Mouse (Mus musculus) hindbrain, embryonic 15.5 days (tissue): Measurements from ENCODE around the gene Rgs4. TPM values are rescaled to one million over a fixed set of nuclear protein-coding genes. Genes with fewer than 3 reads are reported as not detected.

Experiments used
- ATAC-seq: fragments of 200-750 bp; cut with Nextera tagmentation; 2 replicates; pipeline ENCODE4 v1.8.0; 2017; ENCODE audit warnings: low read depth, moderate number of reproducible peaks, moderate TSS enrichment; ENCODE audit not compliant: low FRiP score
- H3K27ac ChIP-seq: fragments of 300-500 bp; sonication (generic); replicated peaks from 2 replicates; pipeline ENCODE4 v1.5.1; 2015; ENCODE audit warnings: mild to moderate bottlenecking, inconsistent platforms
- H3K27me3 ChIP-seq: fragments of 300-500 bp; sonication (generic); 2 replicates; pipeline ENCODE4 v1.6.1; 2015; ENCODE audit warnings: control low read depth, inconsistent platforms
- H3K36me3 ChIP-seq: fragments of 300-500 bp; sonication (generic); 2 replicates; pipeline ENCODE4 v1.6.1; 2015; ENCODE audit warnings: control low read depth, inconsistent platforms
- H3K4me1 ChIP-seq: fragments of 300-500 bp; sonication (generic); replicated peaks from 2 replicates; pipeline ENCODE4 v1.6.1; 2015; ENCODE audit warnings: control low read depth, inconsistent platforms
- H3K4me2 ChIP-seq: fragments of 300-500 bp; sonication (generic); 2 replicates; pipeline ENCODE4 v1.6.1; 2015; ENCODE audit warnings: moderate library complexity, mild to moderate bottlenecking, inconsistent platforms
- H3K4me3 ChIP-seq: fragments of 300-500 bp; sonication (generic); 2 replicates; pipeline ENCODE4 v1.5.1; 2015; ENCODE audit warnings: mild to moderate bottlenecking, inconsistent platforms
- H3K9ac ChIP-seq: fragments of 300-500 bp; sonication (generic); 2 replicates; pipeline ENCODE4 v1.6.1; 2015; ENCODE audit warnings: inconsistent platforms
- H3K9me3 ChIP-seq: fragments of 300-500 bp; sonication (generic); 2 replicates; pipeline ENCODE4 v1.6.1; 2016; ENCODE audit warnings: control low read depth, inconsistent platforms
- WGBS: fragments of 180-500 bp; shearing (Covaris S2); methylation state at CpG from one replicate; pipeline ENCODE4 v1.1.7; 2015; 5-methylcytosine and 5-hydroxymethylcytosine counted together
- polyA plus RNA-seq: library from polyadenylated mRNA; unstranded; fragments of >200 nt; fragmentation: Nextera tagmentation; extraction: Ambion mirVana; gene quantifications from 2 replicates; pipeline ENCODE4 v1.2.1, GENCODE M21; 2015

The Rgs4 gene
- polyA plus RNA-seq, 1 experiment from 2014 or later = 90.8 TPM

DNA sequence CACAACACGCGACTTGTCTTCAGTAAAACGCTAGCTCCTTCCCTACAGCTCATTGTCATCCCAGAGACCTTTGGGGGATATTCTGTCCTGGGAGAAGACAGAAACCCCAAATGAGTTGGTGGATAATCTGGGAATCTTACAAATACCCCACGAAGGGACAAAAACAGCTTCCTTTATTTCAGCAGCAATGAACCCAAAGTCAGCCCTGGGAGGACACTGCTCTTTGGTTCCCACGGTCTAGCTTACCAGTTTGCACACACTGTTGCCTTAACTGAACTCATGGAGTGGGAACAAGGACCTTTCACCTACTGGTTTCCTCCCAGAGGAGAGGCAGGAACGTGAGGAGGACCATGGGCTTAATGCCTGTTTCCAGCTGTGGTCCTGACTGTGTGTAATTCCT is 10.2 kb downstream of the Rgs4 start:
- 87% methylated on average over 6 of the region's 6 CpGs for WGBS
- Histone ChIP-seq H3K4me3 (no peak overlapping the region), H3K27me3 (no peaks in the 10 kb centered on the region), H3K9ac (no peak overlapping the region), H3K27ac (no peak overlapping the region), H3K9me3 (no peaks in the 10 kb centered on the region), H3K4me2 (no peak overlapping the region), H3K36me3 (no peaks in the 10 kb centered on the region), H3K4me1 (no peaks in the 10 kb centered on the region)
- no peak for ATAC-seq

DNA sequence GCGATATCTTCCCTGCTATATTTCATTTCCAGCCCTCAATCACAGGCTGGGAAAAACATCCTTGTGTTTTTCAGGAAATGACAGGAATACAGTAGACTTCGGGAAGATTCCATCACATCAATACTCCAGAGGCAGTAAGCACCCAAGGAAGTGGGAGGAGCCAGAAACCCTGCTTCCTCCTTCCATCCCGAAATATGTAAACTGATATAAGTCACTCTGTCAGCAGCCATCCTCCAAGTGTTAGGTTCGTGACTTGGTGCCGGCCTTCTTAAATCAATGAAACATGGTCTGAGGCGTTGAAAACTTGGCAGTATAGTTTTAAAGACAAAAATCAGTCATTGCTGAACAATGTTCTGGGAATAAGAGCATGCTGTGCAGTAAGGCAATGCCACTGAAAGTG is 11.3 kb downstream of the Rgs4 start:
- Histone ChIP-seq H3K27ac (no peak overlapping the region), H3K4me1 (no peaks in the 10 kb centered on the region), H3K9me3 (no peaks in the 10 kb centered on the region), H3K4me3 (no peak overlapping the region), H3K27me3 (no peaks in the 10 kb centered on the region), H3K36me3 (no peaks in the 10 kb centered on the region), H3K4me2 (no peak overlapping the region), H3K9ac (no peak overlapping the region)
- 86% methylated on average over 6 of the region's 6 CpGs for WGBS
- ATAC-seq = no peak

- H3K9ac ChIP-seq = no peak overlapping the region
- H3K4me1 ChIP-seq = no peaks in the 10 kb centered on the region
- H3K27me3 ChIP-seq = no peaks in the 10 kb centered on the region
- no peaks in the 10 kb centered on the region for H3K36me3 ChIP-seq
- no peaks in the 10 kb centered on the region for H3K9me3 ChIP-seq
- H3K27ac ChIP-seq = no peak overlapping the region
- 51% methylated on average over 7 of the region's 7 CpGs for WGBS
- no peak overlapping the region for H3K4me2 ChIP-seq
- no peak overlapping the region for H3K4me3 ChIP-seq
- ATAC-seq = no peak
Measured at GRCm38 (mm10) chr1:169730599-169731100, 16.8 kb downstream of the Rgs4 start.

- ATAC-seq = no peak
Measured at GRCm38 (mm10) chr1:169726319-169726718, 21.1 kb downstream of the Rgs4 start.

DNA sequence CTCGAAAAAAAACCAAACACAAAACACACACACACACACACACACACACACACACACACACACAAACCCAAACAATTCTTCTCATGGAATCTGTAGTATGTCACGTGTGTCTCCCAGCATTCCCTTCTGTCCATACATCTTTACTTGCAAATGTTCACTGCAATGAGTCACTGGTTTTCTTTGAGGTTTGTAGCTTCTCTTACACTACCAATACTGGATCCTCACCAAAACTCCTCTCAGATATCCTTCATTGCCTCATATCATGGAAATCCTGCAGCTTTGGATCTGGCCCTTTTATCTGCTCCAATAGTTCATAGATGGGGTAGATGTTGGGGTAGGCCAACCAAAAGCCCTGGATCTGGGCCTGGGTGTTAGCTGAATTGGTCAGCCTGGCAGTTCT is 25.6 kb downstream of the Rgs4 start:
- ATAC-seq = no peak

More at GRCm38 (mm10) chr1:169726319-169726718, 21.1 kb downstream of the Rgs4 start:
- H3K4me3 ChIP-seq = no peak overlapping the region
- no peaks in the 10 kb centered on the region for H3K9me3 ChIP-seq
- no peaks in the 10 kb centered on the region for H3K27me3 ChIP-seq
- H3K9ac ChIP-seq = no peak overlapping the region
- WGBS = 79% methylated on average over 3 of the region's 3 CpGs
- no peak overlapping the region for H3K4me2 ChIP-seq
- H3K4me1 ChIP-seq = no peaks in the 10 kb centered on the region
- no peaks in the 10 kb centered on the region for H3K36me3 ChIP-seq
- no peak overlapping the region for H3K27ac ChIP-seq

GRCm38 (mm10) chr1:169704395-169705087 is 42.9 kb downstream of the Rgs4 start:
- no peaks in the 10 kb centered on the region for H3K9me3 ChIP-seq
- no peak overlapping the region for H3K27ac ChIP-seq
- no peak overlapping the region for H3K4me2 ChIP-seq
- ATAC-seq = no peak
- 95% methylated on average over 4 of the region's 4 CpGs for WGBS
- H3K4me1 ChIP-seq = no peaks in the 10 kb centered on the region
- H3K27me3 ChIP-seq = no peaks in the 10 kb centered on the region
- no peaks in the 10 kb centered on the region for H3K36me3 ChIP-seq
- no peak overlapping the region for H3K4me3 ChIP-seq
- no peak overlapping the region for H3K9ac ChIP-seq

More for the DNA sequence above, 25.6 kb downstream of the Rgs4 start:
- WGBS = 80% methylated on average over 2 of the region's 2 CpGs
- H3K27ac ChIP-seq = no peak overlapping the region
- H3K4me2 ChIP-seq = no peak overlapping the region
- H3K4me1 ChIP-seq = no peaks in the 10 kb centered on the region
- no peaks in the 10 kb centered on the region for H3K9me3 ChIP-seq
- no peak overlapping the region for H3K9ac ChIP-seq
- no peaks in the 10 kb centered on the region for H3K36me3 ChIP-seq
- no peaks in the 10 kb centered on the region for H3K27me3 ChIP-seq
- H3K4me3 ChIP-seq = no peak overlapping the region

DNA sequence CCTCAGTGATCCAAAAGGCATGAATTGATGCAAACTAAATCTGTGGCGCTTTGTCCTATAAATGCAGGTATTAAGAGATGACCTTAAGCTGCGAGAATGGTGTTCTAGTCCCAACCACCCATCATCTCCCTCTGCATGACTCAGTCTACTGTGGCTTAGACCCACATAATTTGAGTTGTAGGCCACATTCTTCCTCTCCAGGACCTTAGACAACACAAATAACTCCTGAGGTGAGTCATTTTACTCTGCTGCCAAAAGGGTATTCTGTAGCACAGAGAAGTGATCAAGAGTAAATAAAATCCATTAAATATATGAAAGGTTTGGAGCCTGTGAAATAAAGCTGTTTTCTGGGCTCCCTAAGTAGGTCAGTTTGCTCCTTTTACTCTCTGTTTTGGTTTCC is 48.3 kb downstream of the Rgs4 start:
- Histone ChIP-seq H3K4me3 (no peak overlapping the region), H3K27me3 (no peaks in the 10 kb centered on the region), H3K27ac (no peak overlapping the region), H3K4me1 (no peaks in the 10 kb centered on the region), H3K36me3 (no peaks in the 10 kb centered on the region), H3K9ac (no peak overlapping the region), H3K4me2 (no peak overlapping the region), H3K9me3 (no peaks in the 10 kb centered on the region)
- 98% methylated on average over 2 of the region's 2 CpGs for WGBS
- ATAC-seq = no peak

- Histone ChIP-seq H3K4me1 (no peaks in the 10 kb centered on the region), H3K27me3 (no peaks in the 10 kb centered on the region), H3K9me3 (no peaks in the 10 kb centered on the region), H3K27ac (no peak overlapping the region), H3K36me3 (no peaks in the 10 kb centered on the region), H3K9ac (no peak overlapping the region), H3K4me3 (no peak overlapping the region), H3K4me2 (no peak overlapping the region)
- WGBS = 50% methylated on average over 4 of the region's 4 CpGs
- ATAC-seq = no peak
Measured at GRCm38 (mm10) chr1:169697236-169697635, 50.2 kb downstream of the Rgs4 start.

GRCm38 (mm10) chr1:169695356-169695755 is 52.1 kb downstream of the Rgs4 start:
- H3K36me3 ChIP-seq = no peaks in the 10 kb centered on the region
- no peaks in the 10 kb centered on the region for H3K9me3 ChIP-seq
- H3K27ac ChIP-seq = no peak overlapping the region
- no peak overlapping the region for H3K9ac ChIP-seq
- H3K4me1 ChIP-seq = no peaks in the 10 kb centered on the region
- WGBS = 93% methylated on average over 3 of the region's 3 CpGs
- no peak overlapping the region for H3K4me3 ChIP-seq
- ATAC-seq = no peak
- H3K27me3 ChIP-seq = no peaks in the 10 kb centered on the region
- H3K4me2 ChIP-seq = no peak overlapping the region

DNA sequence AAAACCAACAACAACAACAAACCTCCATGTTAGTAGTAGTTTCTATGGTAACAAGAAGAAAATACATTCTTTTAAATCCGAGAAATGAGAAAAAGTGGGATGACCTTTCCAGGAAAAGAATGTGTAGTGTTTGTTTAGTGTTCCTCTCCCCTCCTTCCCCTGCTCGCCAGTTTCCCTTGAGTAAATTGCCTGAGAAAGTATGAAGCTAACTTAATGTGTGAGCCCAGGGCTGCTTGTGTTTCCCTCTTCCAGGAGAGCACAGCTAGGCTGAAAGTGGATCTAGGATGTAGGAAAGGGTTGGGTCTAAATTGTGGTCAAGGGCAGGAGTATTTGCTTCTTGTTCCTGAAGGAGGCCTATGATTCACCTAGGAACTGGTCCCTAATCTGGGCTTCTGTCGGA is 53.9 kb downstream of the Rgs4 start:
- WGBS = 57% methylated on average over 3 of the region's 3 CpGs
- H3K9me3 ChIP-seq = no peaks in the 10 kb centered on the region
- no peak overlapping the region for H3K4me2 ChIP-seq
- no peaks in the 10 kb centered on the region for H3K27me3 ChIP-seq
- no peaks in the 10 kb centered on the region for H3K4me1 ChIP-seq
- H3K36me3 ChIP-seq = no peaks in the 10 kb centered on the region
- no peak overlapping the region for H3K4me3 ChIP-seq
- H3K9ac ChIP-seq = no peak overlapping the region
- ATAC-seq = no peak
- H3K27ac ChIP-seq = no peak overlapping the region

GRCm38 (mm10) chr1:169693040-169693439 is 54.4 kb downstream of the Rgs4 start:
- Histone ChIP-seq H3K27ac (no peak overlapping the region), H3K27me3 (no peaks in the 10 kb centered on the region), H3K9ac (no peak overlapping the region), H3K4me2 (no peak overlapping the region), H3K9me3 (no peaks in the 10 kb centered on the region), H3K4me1 (no peaks in the 10 kb centered on the region), H3K36me3 (no peaks in the 10 kb centered on the region), H3K4me3 (no peak overlapping the region)
- ATAC-seq = no peak
- WGBS = 42% methylated on average over 2 of the region's 2 CpGs
